Mouse (Mus musculus) cerebellum, postnatal 10 days (tissue): ENCODE results near the gene Paf1.

ENCODE experiments used
- DNase-seq, 2 experiments: peaks; one replicate each; pipeline ENCODE4 v3.0.0; 2021; ENCODE audit warnings: mixed read lengths in 2 of 2

Paf1 gene

GRCm38 (mm10) chr7:28371514-28371989 lies 21.2 kb upstream of the Paf1 start:
- peak; percentile 56 to 68 for DNase-seq

- peak; percentile 95 for DNase-seq
These were observed 20.3 kb upstream of the Paf1 start, which contains the start of gene Plekhg2 for GRCm38 (mm10) chr7:28372251-28373108. Gene Plekhg2 (minus strand): TSS chr7:28372599.

- DNase-seq: peak; percentile 86 to 90
These were observed 19.6 kb upstream of the Paf1 start for GRCm38 (mm10) chr7:28373131-28373581.

- no peak for DNase-seq
These were observed 18.8 kb upstream of the Paf1 start for GRCm38 (mm10) chr7:28373891-28374495.

GRCm38 (mm10) chr7:28374647-28375046 lies 18.1 kb upstream of the Paf1 start:
- DNase-seq: no peak

- DNase-seq: peak; percentile 81 to 89
These were observed 17.4 kb upstream of the Paf1 start for GRCm38 (mm10) chr7:28375176-28375921.

- DNase-seq: peak; percentile 42 to 44
These were observed 16.6 kb upstream of the Paf1 start for GRCm38 (mm10) chr7:28376011-28376771.

- DNase-seq: peak in 1 of 2 experiments; percentile 36
These were observed 15.3 kb upstream of the Paf1 start for GRCm38 (mm10) chr7:28377190-28378065.

GRCm38 (mm10) chr7:28378066-28378690 lies 14.6 kb upstream of the Paf1 start:
- DNase-seq: peak in 1 of 2 experiments; percentile 34

GRCm38 (mm10) chr7:28378769-28379651 lies 13.7 kb upstream of the Paf1 start:
- DNase-seq: peak; percentile 65 to 84

GRCm38 (mm10) chr7:28380237-28381016 lies 12.3 kb upstream of the Paf1 start, which contains the start of gene Zfp36:
Gene Zfp36 (minus strand): TSS chr7:28380253.
- DNase-seq: no peak

- DNase-seq: peak in 1 of 2 experiments; percentile 38
These were observed 11.5 kb upstream of the Paf1 start for GRCm38 (mm10) chr7:28381017-28381790.

- peak; percentile 43 to 55 for DNase-seq
These were observed 10.8 kb upstream of the Paf1 start for GRCm38 (mm10) chr7:28381938-28382337.

GRCm38 (mm10) chr7:28382347-28382951 lies 10.3 kb upstream of the Paf1 start:
- DNase-seq: no peak

GRCm38 (mm10) chr7:28382981-28383396 lies 9.8 kb upstream of the Paf1 start:
- no peak for DNase-seq

- DNase-seq: no peak
These were observed 9.1 kb upstream of the Paf1 start for GRCm38 (mm10) chr7:28383606-28384005.

- no peak for DNase-seq
These were observed 8.6 kb upstream of the Paf1 start for GRCm38 (mm10) chr7:28384162-28384561.
